Mouse (Mus musculus): ENCODE results near the gene Stox1. TPM values are rescaled to one million over a fixed set of nuclear protein-coding genes. Genes with fewer than 3 reads are reported as not detected.

The Stox1 gene
- polyA plus RNA-seq, 1 experiment from 2014 or later: 2.9 TPM

- no peak for TF ChIP-seq CTCF (IDR thresholded peaks at IDR 0.05; ENCODE audit: low read depth)
- peak overlapping the region; percentile 87 for H3K4me2 ChIP-seq
- no peaks in the 10 kb centered on the region for H3K9me3 ChIP-seq (ENCODE audit: low read depth, low read length)
- peak overlapping the region; percentile 95 for H3K4me3 ChIP-seq (ENCODE audit: low read depth, low read length)
- no peaks in the 10 kb centered on the region for H3K27me3 ChIP-seq (ENCODE audit: insufficient read depth, low read length)
- peaks cover 9% of the 10 kb centered on the region; the same call in 1 of the 2 replicates for H3K4me1 ChIP-seq (ENCODE audit: insufficient read depth)
- DNase-seq (no peak), ATAC-seq (ENCODE audit: insufficient read depth) (no peak)
- H3K36me3 ChIP-seq (ENCODE audit: insufficient read depth): peaks cover 27% of the 10 kb centered on the region
- under 1% methylated on average over 17 of the region's 17 CpGs for WGBS
- H3K27ac ChIP-seq (ENCODE audit: low read depth): peak overlapping the region; percentile 96
- peak overlapping the region; percentile 94 for H3K9ac ChIP-seq
Observed at GRCm38 (mm10) chr10:62650358-62650782, 75.6 kb downstream of the Stox1 start.

Small RNAs within 50 kb of the gene (microRNA-seq; reads per million reads assigned to microRNA genes)
- not detected for gene Mir7215 (ENCODE audit: borderline number of aligned reads)

Other genes starting within 250 kb of the Stox1 start
- 71.2 and 75.7 TPM in 2 replicates for gene Vps26a, start 239.3 kb downstream of the Stox1 start, polyA plus RNA-seq (2014; fragmentation: Nextera tagmentation; extraction: Ambion mirVana)
- gene Srgn, start 198.7 kb downstream of the Stox1 start, polyA plus RNA-seq (2014; fragmentation: Nextera tagmentation; extraction: Ambion mirVana): 33.8 and 39.4 TPM in 2 replicates
- gene Kif1bp, start 147.7 kb downstream of the Stox1 start, polyA plus RNA-seq (2014; fragmentation: Nextera tagmentation; extraction: Ambion mirVana): 41.5 and 42.7 TPM in 2 replicates
- 34.4 and 35.4 TPM in 2 replicates for gene Ddx21, start 123.8 kb downstream of the Stox1 start, polyA plus RNA-seq (2014; fragmentation: Nextera tagmentation; extraction: Ambion mirVana)
- gene Ddx50, start 74.9 kb downstream of the Stox1 start, polyA plus RNA-seq (2014; fragmentation: Nextera tagmentation; extraction: Ambion mirVana): 133 and 135 TPM in 2 replicates
- 145 and 150 TPM in 2 replicates for gene Ccar1, start 66.2 kb upstream of the Stox1 start, polyA plus RNA-seq (2014; fragmentation: Nextera tagmentation; extraction: Ambion mirVana)
- gene Tet1, start 182.9 kb upstream of the Stox1 start, polyA plus RNA-seq (2014; fragmentation: Nextera tagmentation; extraction: Ambion mirVana): 33.7 and 34.8 TPM in 2 replicates
- 16.1 and 17.1 TPM in 2 replicates for gene Slc25a16, start 194.5 kb upstream of the Stox1 start, polyA plus RNA-seq (2014; fragmentation: Nextera tagmentation; extraction: Ambion mirVana)
- 20.3 and 21.6 TPM in 2 replicates for gene Dna2, start 220.9 kb upstream of the Stox1 start, polyA plus RNA-seq (2014; fragmentation: Nextera tagmentation; extraction: Ambion mirVana)

All from lung, embryonic 14.5 days (tissue).